ENCODE assay signal across 8 mouse cellular contexts in the genomic region with DNA sequence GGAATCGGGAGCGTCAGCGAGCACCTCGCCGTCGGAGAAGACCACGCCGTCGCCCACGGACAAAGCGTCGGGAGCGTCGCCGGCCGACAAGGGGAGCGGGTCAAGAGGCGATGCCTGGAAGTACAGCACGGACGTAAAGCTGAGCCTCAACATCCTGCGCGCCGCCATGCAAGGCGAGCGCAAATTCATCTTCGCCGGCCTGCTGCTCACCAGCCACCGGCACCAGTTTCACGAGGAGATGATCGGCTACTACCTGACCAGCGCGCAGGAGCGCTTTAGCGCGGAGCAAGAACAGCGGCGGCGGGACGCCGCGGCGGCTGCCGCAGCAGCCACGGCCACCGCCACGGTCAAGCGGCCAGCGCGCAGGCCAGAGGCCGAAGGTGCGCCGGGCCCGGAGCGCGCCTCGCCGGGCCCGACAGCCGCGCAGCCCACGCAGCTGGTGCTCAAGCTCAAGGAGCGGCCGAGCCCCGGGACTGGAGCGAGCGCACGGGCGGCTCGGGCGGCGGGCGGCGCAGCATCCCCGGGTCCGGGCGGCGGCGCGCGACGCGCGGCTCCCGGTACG.
DNase-seq lines count a peak whose midpoint lies in the region; ATAC-seq and TF ChIP-seq lines count a peak whose summit lies in the region.

No protein-coding gene starts in this region.

- peak overlapping the region; percentile 47 for H3K4me3 ChIP-seq in heart, embryonic 12.5 days
- H3K4me3 ChIP-seq in E14TG2a.4 (replicated peaks; ENCODE audit: low read length) = peak overlapping the region; percentile 79
- peak overlapping the region; percentile 33 for H3K4me3 ChIP-seq in forebrain, embryonic 11.5 days (ENCODE audit: low read depth, low read length)
- peak overlapping the region; percentile 29 for H3K4me3 ChIP-seq in liver, embryonic 13.5 days (replicated peaks)

- H3K9ac ChIP-seq in heart, embryonic 12.5 days = 0 out of 2 replicates have a peak overlapping the region, but pooled peaks have one; percentile 6
- H3K9ac ChIP-seq in forebrain, embryonic 11.5 days (ENCODE audit: low read length) = no peak overlapping the region
- H3K9ac ChIP-seq in liver, embryonic 13.5 days = no peak overlapping the region

- H3K4me1 ChIP-seq in heart, embryonic 12.5 days (replicated peaks) = peaks cover 26% of the 10 kb centered on the region
- peaks cover 48% of the 10 kb centered on the region for H3K4me1 ChIP-seq in E14TG2a.4 (replicated peaks; ENCODE audit: low read depth, low read length)
- peaks cover 15% of the 10 kb centered on the region; the same call in 1 of the 2 replicates for H3K4me1 ChIP-seq in forebrain, embryonic 11.5 days (replicated peaks; ENCODE audit: control insufficient read depth, insufficient read depth, low read length)
- H3K4me1 ChIP-seq in liver, embryonic 13.5 days (replicated peaks) = no peaks in the 10 kb centered on the region; the same call in 1 of the 2 replicates

- H3K36me3 ChIP-seq in heart, embryonic 12.5 days = no peaks in the 10 kb centered on the region
- no peaks in the 10 kb centered on the region for H3K36me3 ChIP-seq in E14TG2a.4 (ENCODE audit: insufficient read depth, low read length)
- H3K36me3 ChIP-seq in forebrain, embryonic 11.5 days (ENCODE audit: control insufficient read depth, insufficient read depth, low read length) = no peaks in the 10 kb centered on the region
- H3K36me3 ChIP-seq in liver, embryonic 13.5 days = no peaks in the 10 kb centered on the region

- peaks cover 87% of the 10 kb centered on the region for H3K27me3 ChIP-seq in heart, embryonic 12.5 days (replicated peaks)
- H3K27me3 ChIP-seq in E14TG2a.4 (ENCODE audit: insufficient read depth, low read length) = peaks cover 77% of the 10 kb centered on the region
- peaks cover 62% of the 10 kb centered on the region for H3K27me3 ChIP-seq in forebrain, embryonic 11.5 days (ENCODE audit: control insufficient read depth, insufficient read depth, low read length)
- peaks cover 84% of the 10 kb centered on the region for H3K27me3 ChIP-seq in liver, embryonic 13.5 days

- no peak for TF ChIP-seq CTCF in E14TG2a.4 (conservative IDR thresholded peaks at IDR 0.05; ENCODE audit: low read length)

- WGBS in heart, embryonic 12.5 days = under 1% methylated on average over 73 of the region's 85 CpGs
- 1% methylated on average over 82 of the region's 85 CpGs for WGBS in forebrain, embryonic 11.5 days
- WGBS in liver, embryonic 13.5 days (ENCODE audit: insufficient replicate concordance) = 2% methylated on average over 84 of the region's 85 CpGs

- H3K27ac ChIP-seq in heart, embryonic 12.5 days (ENCODE audit: poor library complexity, severe bottlenecking) = no peak overlapping the region
- no peak overlapping the region for H3K27ac ChIP-seq in forebrain, embryonic 11.5 days (ENCODE audit: low read depth, low read length)
- no peak overlapping the region for H3K27ac ChIP-seq in liver, embryonic 13.5 days

- H3K9me3 ChIP-seq in heart, embryonic 12.5 days (replicated peaks) = no peaks in the 10 kb centered on the region
- peaks cover 8% of the 10 kb centered on the region for H3K9me3 ChIP-seq in E14TG2a.4 (ENCODE audit: low read length)
- no peaks in the 10 kb centered on the region for H3K9me3 ChIP-seq in forebrain, embryonic 11.5 days (ENCODE audit: control insufficient read depth, low read length)
- H3K9me3 ChIP-seq in liver, embryonic 13.5 days (replicated peaks) = no peaks in the 10 kb centered on the region

- ATAC-seq in heart, embryonic 12.5 days (ENCODE audit: insufficient number of reproducible peaks, low FRiP score) = no peak
- no peak for ATAC-seq in forebrain, embryonic 11.5 days (replicated peaks; ENCODE audit: low FRiP score)
- no peak for ATAC-seq in liver, embryonic 13.5 days (ENCODE audit: low read depth)
- no peak for ATAC-seq in frontal cortex, adult (ENCODE audit: low TSS enrichment)

- peak overlapping the region; percentile 74 for H3K4me2 ChIP-seq in heart, embryonic 12.5 days
- peak overlapping the region; percentile 68 for H3K4me2 ChIP-seq in forebrain, embryonic 11.5 days (ENCODE audit: low read depth, low read length, severe bottlenecking)
- peak overlapping the region; percentile 45 for H3K4me2 ChIP-seq in liver, embryonic 13.5 days

- no peak for DNase-seq in heart, adult 11 months
- DNase-seq in forebrain, embryonic 11.5 days (ENCODE audit: low spot score) = peak; percentile 65
- no peak for DNase-seq in liver, embryonic 13.5 days
- no peak for DNase-seq in adipocyte (ENCODE audit: low spot score)
- no peak for DNase-seq in c-Kit-positive CD71-positive TER-119-positive erythroid progenitor cells, embryonic 14.5 days (ENCODE audit: low spot score)

Comparison
In these comparisons a context has a peak if more than half of its experiments do, and no peak if none do; other contexts are left out.
1. H3K4me3 ChIP-seq: peak in every context shown above with its lines; median percentile 79 in E14TG2a.4; 47 in heart, embryonic 12.5 days; 33 in forebrain, embryonic 11.5 days; 29 in liver, embryonic 13.5 days.